Mouse (Mus musculus): ENCODE data around the gene Nkain4. TPM values are rescaled to one million over a fixed set of nuclear protein-coding genes. Genes with fewer than 3 reads are reported as not detected.

Nkain4 gene
- polyA plus RNA-seq, 1 experiment from 2014 or later, result 1.6 TPM

DNA sequence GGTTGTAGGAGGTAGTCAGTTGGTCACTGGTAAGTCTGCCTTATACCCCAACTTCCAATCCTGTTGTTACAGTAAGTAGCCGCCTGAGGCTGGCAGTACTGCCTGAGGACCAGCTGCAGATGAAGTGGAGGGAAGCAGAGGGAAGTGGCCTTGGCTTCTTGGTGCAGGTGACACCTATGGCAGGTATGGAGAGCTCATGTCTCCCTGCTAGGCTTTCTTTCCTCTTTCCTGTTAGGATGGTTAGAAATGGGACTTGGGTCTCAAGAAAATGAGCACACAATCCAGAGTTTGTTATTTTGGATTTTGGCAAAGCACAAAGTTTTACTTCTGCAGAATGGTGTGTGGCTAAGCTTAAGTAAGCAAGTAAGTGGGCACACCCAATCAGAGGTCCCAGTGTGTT is 34.4 kb upstream of the Nkain4 start:
- no peak overlapping the region for H3K4me2 ChIP-seq (ENCODE audit: low read depth, low read length)
- H3K27me3 ChIP-seq (ENCODE audit: insufficient read depth, low read length), result no peaks in the 10 kb centered on the region
- no peak overlapping the region for H3K4me3 ChIP-seq (ENCODE audit: low read depth, low read length)
- ATAC-seq, result no peak
- no peaks in the 10 kb centered on the region for H3K9me3 ChIP-seq (ENCODE audit: low read length)
- H3K4me1 ChIP-seq (ENCODE audit: insufficient read depth), result no peaks in the 10 kb centered on the region
- no peaks in the 10 kb centered on the region for H3K36me3 ChIP-seq (replicated peaks; ENCODE audit: insufficient read depth, low read length)
- no peak overlapping the region for H3K27ac ChIP-seq (ENCODE audit: low read depth)
- TF ChIP-seq EP300 (IDR thresholded peaks at IDR 0.05; ENCODE audit: low read depth), result no peak
- TF ChIP-seq CTCF (IDR thresholded peaks at IDR 0.05; ENCODE audit: low read depth), result no peak
- no peak for DNase-seq
- 65% methylated on average over 1 of the region's 1 CpGs for WGBS (ENCODE audit: insufficient replicate concordance)
- no peak overlapping the region for H3K9ac ChIP-seq (replicated peaks)

DNA sequence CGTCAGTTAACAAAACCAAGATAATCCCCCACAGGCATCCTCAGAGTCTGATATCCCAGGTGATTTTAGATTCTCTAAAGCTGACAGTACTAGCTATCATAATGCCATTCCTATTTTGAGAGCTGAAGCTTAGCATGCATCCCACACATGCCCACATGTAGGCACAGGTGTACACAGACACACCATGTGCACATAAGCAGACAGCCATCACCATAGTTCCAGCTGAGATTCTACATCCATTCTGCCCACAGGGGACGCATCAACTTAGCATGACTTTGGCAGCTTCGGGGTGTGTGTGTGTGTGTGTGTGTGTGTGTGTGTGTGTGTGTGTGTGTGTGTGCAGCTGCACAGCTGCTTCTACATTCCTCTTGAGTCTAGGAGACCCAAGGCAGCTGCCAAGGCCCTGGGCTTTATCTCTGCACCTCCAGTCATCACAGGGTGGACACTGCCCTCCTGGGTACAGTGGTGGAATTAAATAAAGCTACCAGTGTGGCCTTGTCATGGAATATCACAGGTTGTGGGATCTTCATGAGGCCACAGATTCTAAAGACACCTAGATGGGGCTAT is 33.9 kb upstream of the Nkain4 start:
- Histone ChIP-seq H3K9me3 (ENCODE audit: low read length) (no peaks in the 10 kb centered on the region), H3K9ac (replicated peaks) (no peak overlapping the region), H3K4me2 (ENCODE audit: low read depth, low read length) (no peak overlapping the region), H3K4me3 (ENCODE audit: low read depth, low read length) (no peak overlapping the region), H3K27ac (ENCODE audit: low read depth) (no peak overlapping the region), H3K27me3 (ENCODE audit: insufficient read depth, low read length) (no peaks in the 10 kb centered on the region), H3K4me1 (ENCODE audit: insufficient read depth) (no peaks in the 10 kb centered on the region), H3K36me3 (replicated peaks; ENCODE audit: insufficient read depth, low read length) (no peaks in the 10 kb centered on the region)
- TF ChIP-seq CTCF (IDR thresholded peaks at IDR 0.05; ENCODE audit: low read depth) (no peak), EP300 (IDR thresholded peaks at IDR 0.05; ENCODE audit: low read depth) (no peak)
- DNase-seq (no peak), ATAC-seq (no peak)
- WGBS (ENCODE audit: insufficient replicate concordance), result 83% methylated on average over 3 of the region's 3 CpGs

DNA sequence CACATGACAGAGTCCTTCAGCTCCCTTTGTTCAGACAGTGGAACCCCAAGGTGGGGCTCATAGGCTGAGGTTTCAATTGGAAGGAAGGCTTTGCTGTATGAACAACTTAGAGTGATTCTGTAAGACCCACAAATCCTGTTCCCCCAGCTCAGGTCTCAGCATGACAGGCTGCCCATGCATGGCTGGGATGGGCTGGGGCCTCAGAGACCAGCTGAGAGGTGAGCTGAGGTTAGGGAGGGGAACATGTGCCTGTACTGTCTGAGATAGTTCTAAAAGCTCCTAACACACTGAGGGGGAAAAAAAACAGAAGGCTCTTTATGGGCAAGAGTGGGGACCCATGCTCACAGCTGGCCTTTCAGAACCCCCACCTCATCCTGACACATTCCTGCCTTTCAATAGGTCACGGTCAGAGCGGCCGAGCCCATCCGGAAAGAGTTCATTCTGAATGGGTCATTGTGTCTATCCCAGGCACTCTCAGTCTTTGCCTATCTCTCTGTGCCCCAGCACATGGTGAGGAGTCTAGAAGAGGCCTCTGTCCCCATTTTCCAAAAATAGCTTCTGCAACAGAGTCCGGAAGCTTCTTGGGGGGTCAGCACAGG is 33.0 kb upstream of the Nkain4 start:
- TF ChIP-seq EP300 (IDR thresholded peaks at IDR 0.05; ENCODE audit: low read depth) (no peak), CTCF (IDR thresholded peaks at IDR 0.05; ENCODE audit: low read depth) (no peak)
- no peak overlapping the region for H3K4me2 ChIP-seq (ENCODE audit: low read depth, low read length)
- 81% methylated on average over 5 of the region's 5 CpGs for WGBS (ENCODE audit: insufficient replicate concordance)
- H3K36me3 ChIP-seq (replicated peaks; ENCODE audit: insufficient read depth, low read length), result no peaks in the 10 kb centered on the region; the same call in 1 of the 2 replicates
- DNase-seq (no peak), ATAC-seq (no peak; the same call in 1 of the 2 replicates)
- no peaks in the 10 kb centered on the region for H3K9me3 ChIP-seq (ENCODE audit: low read length)
- H3K27ac ChIP-seq (ENCODE audit: low read depth), result no peak overlapping the region
- H3K4me1 ChIP-seq (ENCODE audit: insufficient read depth), result no peaks in the 10 kb centered on the region
- no peak overlapping the region for H3K4me3 ChIP-seq (ENCODE audit: low read depth, low read length)
- H3K9ac ChIP-seq (replicated peaks), result no peak overlapping the region
- no peaks in the 10 kb centered on the region for H3K27me3 ChIP-seq (ENCODE audit: insufficient read depth, low read length)

DNA sequence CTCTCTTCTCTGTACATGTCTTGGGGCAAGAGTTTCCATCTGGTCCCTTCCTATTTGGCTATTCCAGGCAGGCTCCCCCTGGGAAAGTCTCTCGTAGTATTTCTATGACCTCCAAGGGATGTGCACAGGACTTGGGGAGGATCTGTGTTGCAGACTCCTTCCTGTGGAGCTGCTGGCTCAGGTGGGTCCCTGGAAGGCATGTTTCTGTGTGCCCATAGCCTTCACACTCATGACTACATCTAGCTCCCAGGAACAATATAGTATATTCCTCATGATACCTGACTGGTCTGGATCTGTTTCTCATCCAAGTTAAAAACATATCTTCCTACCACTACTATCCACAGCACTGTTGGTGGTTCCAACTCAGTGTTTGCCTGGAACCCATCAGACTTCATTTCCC is 32.5 kb upstream of the Nkain4 start:
- Histone ChIP-seq H3K9ac (replicated peaks) (no peak overlapping the region), H3K4me3 (ENCODE audit: low read depth, low read length) (no peak overlapping the region), H3K4me1 (ENCODE audit: insufficient read depth) (no peaks in the 10 kb centered on the region), H3K9me3 (ENCODE audit: low read length) (no peaks in the 10 kb centered on the region), H3K36me3 (replicated peaks; ENCODE audit: insufficient read depth, low read length) (peaks cover 3% of the 10 kb centered on the region), H3K4me2 (ENCODE audit: low read depth, low read length) (no peak overlapping the region), H3K27me3 (ENCODE audit: insufficient read depth, low read length) (no peaks in the 10 kb centered on the region), H3K27ac (ENCODE audit: low read depth) (no peak overlapping the region)
- DNase-seq, result no peak
- ATAC-seq, result no peak
- 54% methylated on average over 1 of the region's 1 CpGs for WGBS (ENCODE audit: insufficient replicate concordance)
- TF ChIP-seq EP300 (IDR thresholded peaks at IDR 0.05; ENCODE audit: low read depth), result no peak
- no peak for TF ChIP-seq CTCF (IDR thresholded peaks at IDR 0.05; ENCODE audit: low read depth)

DNA sequence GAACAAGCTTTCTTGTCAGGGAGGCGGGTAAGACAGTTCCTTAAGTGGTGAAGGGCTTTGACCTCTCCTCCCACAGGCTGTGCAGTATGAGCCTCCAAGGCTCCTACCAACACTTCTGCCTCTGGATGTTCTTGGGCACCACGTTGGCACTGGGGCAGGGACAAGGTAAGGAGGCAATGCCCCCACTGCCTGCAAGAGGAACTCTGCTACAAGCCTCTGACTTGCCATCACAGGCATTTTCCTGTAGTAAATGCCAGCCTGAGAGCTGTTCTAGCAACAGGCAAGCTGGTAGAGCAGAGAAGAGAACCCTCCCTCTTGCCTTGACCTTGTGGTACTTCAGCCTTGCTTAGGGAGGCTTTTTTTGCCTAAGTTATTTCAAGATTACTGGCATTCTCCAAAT is 31.9 kb upstream of the Nkain4 start, which contains the start of gene Col20a1:
Gene Col20a1, plus strand, starts transcription at position 87 of the 400 bp plus-strand sequence.
- TF ChIP-seq CTCF (IDR thresholded peaks at IDR 0.05; ENCODE audit: low read depth) (no peak), EP300 (IDR thresholded peaks at IDR 0.05; ENCODE audit: low read depth) (no peak)
- Histone ChIP-seq H3K4me3 (ENCODE audit: low read depth, low read length) (no peak within 1 kb of the TSS), H3K9me3 (ENCODE audit: low read length) (no peaks in the 10 kb centered on the region), H3K36me3 (replicated peaks; ENCODE audit: insufficient read depth, low read length) (peaks cover 9% of the 10 kb centered on the region), H3K4me1 (ENCODE audit: insufficient read depth) (no peaks in the 10 kb centered on the region), H3K27me3 (ENCODE audit: insufficient read depth, low read length) (no peaks in the 10 kb centered on the region), H3K9ac (replicated peaks) (no peak within 1 kb of the TSS), H3K27ac (ENCODE audit: low read depth) (no peak within 1 kb of the TSS), H3K4me2 (ENCODE audit: low read depth, low read length) (no peak within 1 kb of the TSS)
- no peak for DNase-seq
- ATAC-seq, result no peak
- 46% methylated on average over 2 of the region's 2 CpGs for WGBS (ENCODE audit: insufficient replicate concordance)

DNA sequence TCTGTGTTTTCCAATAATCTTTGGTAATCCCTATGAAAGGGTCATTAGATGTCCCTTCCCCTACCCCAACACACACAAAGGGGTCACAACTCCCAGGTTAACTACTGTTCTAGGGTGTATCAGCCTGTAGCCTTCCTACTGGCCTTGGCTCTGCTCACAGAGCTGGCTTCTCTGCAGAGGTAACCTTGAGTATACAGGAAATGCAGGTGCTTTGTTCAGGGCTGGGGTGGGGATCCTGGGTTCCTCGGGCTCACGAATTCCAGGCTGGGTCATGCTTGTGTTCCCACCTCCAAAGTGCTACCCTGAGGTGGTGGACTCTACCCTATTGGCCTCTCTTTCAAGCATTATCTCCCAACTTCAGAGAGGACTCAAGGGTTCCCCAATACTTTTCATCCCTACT is 31.1 kb upstream of the Nkain4 start:
- no peak overlapping the region for H3K4me3 ChIP-seq (ENCODE audit: low read depth, low read length)
- H3K9me3 ChIP-seq (ENCODE audit: low read length), result no peaks in the 10 kb centered on the region
- peaks cover 16% of the 10 kb centered on the region for H3K36me3 ChIP-seq (replicated peaks; ENCODE audit: insufficient read depth, low read length)
- H3K4me2 ChIP-seq (ENCODE audit: low read depth, low read length), result no peak overlapping the region
- H3K9ac ChIP-seq (replicated peaks), result no peak overlapping the region
- H3K27ac ChIP-seq (ENCODE audit: low read depth), result no peak overlapping the region
- WGBS (ENCODE audit: insufficient replicate concordance), result 76% methylated on average over 2 of the region's 2 CpGs
- H3K4me1 ChIP-seq (ENCODE audit: insufficient read depth), result no peaks in the 10 kb centered on the region
- H3K27me3 ChIP-seq (ENCODE audit: insufficient read depth, low read length), result no peaks in the 10 kb centered on the region
- DNase-seq (no peak), ATAC-seq (no peak)
- TF ChIP-seq CTCF (IDR thresholded peaks at IDR 0.05; ENCODE audit: low read depth) (no peak), EP300 (IDR thresholded peaks at IDR 0.05; ENCODE audit: low read depth) (no peak)
